Mouse (Mus musculus) liver, embryonic 15.5 days (tissue): Measurements from ENCODE around the gene E4f1. TPM values are rescaled to one million over a fixed set of nuclear protein-coding genes. Genes with fewer than 3 reads are reported as not detected.

Source experiments
- ATAC-seq: fragments of 200-750 bp; cut with Nextera tagmentation; 2 replicates; pipeline ENCODE4 v1.8.0; 2017; ENCODE audit warnings: moderate number of reproducible peaks, mild to moderate bottlenecking, moderate library complexity; ENCODE audit not compliant: insufficient read depth
- H3K27ac ChIP-seq: fragments of 300-500 bp; sonication (generic); replicated peaks from 2 replicates; pipeline ENCODE4 v1.5.1; 2015; ENCODE audit warnings: mild to moderate bottlenecking, inconsistent platforms
- H3K27me3 ChIP-seq: fragments of 300-500 bp; sonication (generic); 2 replicates; pipeline ENCODE4 v1.6.1; 2015; ENCODE audit warnings: mild to moderate bottlenecking, inconsistent platforms
- H3K36me3 ChIP-seq: fragments of 300-500 bp; sonication (generic); replicated peaks from 2 replicates; pipeline ENCODE4 v1.6.1; 2015; ENCODE audit warnings: moderate library complexity, mild to moderate bottlenecking, inconsistent platforms
- H3K4me1 ChIP-seq: fragments of 300-500 bp; sonication (generic); replicated peaks from 2 replicates; pipeline ENCODE4 v1.6.1; 2015; ENCODE audit warnings: inconsistent platforms
- H3K4me2 ChIP-seq: fragments of 300-500 bp; sonication (generic); 2 replicates; pipeline ENCODE4 v1.6.1; 2015; ENCODE audit warnings: moderate library complexity, mild to moderate bottlenecking, inconsistent platforms
- H3K4me3 ChIP-seq: fragments of 300-500 bp; sonication (generic); replicated peaks from 2 replicates; pipeline ENCODE4 v1.5.1; 2015; ENCODE audit warnings: mild to moderate bottlenecking, inconsistent platforms
- H3K9ac ChIP-seq: fragments of 300-500 bp; sonication (generic); 2 replicates; pipeline ENCODE4 v1.6.1; 2015; ENCODE audit warnings: moderate library complexity, mild to moderate bottlenecking, inconsistent platforms
- H3K9me3 ChIP-seq: fragments of 300-500 bp; sonication (generic); replicated peaks from 2 replicates; pipeline ENCODE4 v1.6.1; 2016; ENCODE audit warnings: inconsistent platforms
- WGBS: fragments of 180-500 bp; shearing (Covaris S2); methylation state at CpG from one replicate; pipeline ENCODE4 v1.1.7; 2015; ENCODE audit warnings: mixed read lengths; ENCODE audit not compliant: insufficient replicate concordance; 5-methylcytosine and 5-hydroxymethylcytosine counted together
- polyA plus RNA-seq: library from polyadenylated mRNA; unstranded; fragments of >200 nt; fragmentation: Nextera tagmentation; extraction: Ambion mirVana; gene quantifications from 2 replicates; pipeline ENCODE4 v1.2.1, GENCODE M21; 2015

Gene E4f1
- polyA plus RNA-seq, 1 experiment from 2014 or later: 11.5 TPM

DNA sequence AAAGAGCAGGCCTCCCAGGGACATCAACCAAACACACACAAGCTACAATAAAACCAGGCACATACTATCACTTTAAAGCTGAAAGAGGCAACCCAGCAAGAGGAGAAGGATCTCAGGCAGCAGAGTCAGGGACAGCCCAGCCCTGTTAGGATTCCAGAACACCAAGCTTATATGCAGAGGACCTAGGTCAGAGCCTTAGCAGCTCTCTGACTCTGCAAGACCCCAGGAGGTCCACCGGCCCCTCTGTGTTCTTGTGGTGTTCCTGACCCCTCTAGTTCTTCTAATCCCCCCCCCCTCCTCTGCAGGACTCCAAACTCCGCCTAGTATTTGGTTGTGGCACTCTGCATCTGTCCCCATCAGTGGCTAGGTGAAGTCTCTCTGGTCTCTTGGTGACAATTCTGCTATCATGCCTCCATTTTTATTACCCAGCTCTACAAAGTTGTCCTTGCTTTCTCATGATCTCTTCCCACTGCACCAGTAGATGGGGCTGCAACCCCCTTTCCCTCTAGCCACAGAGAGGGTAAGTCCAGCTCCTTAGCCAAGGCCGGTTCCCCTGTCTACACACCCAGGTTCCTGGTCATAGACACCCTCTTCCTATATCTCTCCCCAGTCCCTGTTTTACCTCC lies 10.2 kb upstream of the E4f1 start:
- WGBS: 36% methylated on average over 3 of the region's 3 CpGs
- Histone ChIP-seq H3K9ac (peak overlapping the region; percentile 21; the same call in 1 of the 2 replicates), H3K27ac (no peak overlapping the region; the same call in 1 of the 2 replicates)

DNA sequence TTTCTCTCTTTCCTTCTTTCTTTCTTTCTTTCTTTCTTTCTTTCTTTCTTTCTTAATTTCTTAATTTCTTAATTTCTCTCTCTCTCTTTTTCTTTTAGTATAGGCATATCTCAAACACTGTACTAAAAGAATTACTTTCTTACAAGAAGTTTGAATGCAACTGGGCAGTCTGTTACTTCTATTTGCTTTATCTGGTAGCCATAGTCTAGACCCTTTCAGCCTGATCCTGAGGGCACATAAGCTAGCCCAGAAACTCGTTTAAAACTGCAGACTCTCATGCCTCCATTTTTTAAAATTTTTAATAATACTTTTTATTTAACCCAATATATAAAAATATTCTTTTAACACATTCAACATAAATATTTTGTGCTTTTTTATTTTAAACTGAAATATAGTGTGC lies 9.3 kb upstream of the E4f1 start:
- H3K36me3 ChIP-seq: peaks cover 38% of the 10 kb centered on the region
- H3K27me3 ChIP-seq: peaks cover 3% of the 10 kb centered on the region; the same call in 1 of the 2 replicates
- no peak for ATAC-seq
- 15% methylated on average over 1 of the region's 1 CpGs for WGBS
- H3K4me1 ChIP-seq: peaks cover 32% of the 10 kb centered on the region
- H3K27ac ChIP-seq: peak overlapping the region; percentile 72; the same call in 1 of the 2 replicates
- peak overlapping the region; percentile 80 for H3K4me2 ChIP-seq
- H3K9ac ChIP-seq: no peak overlapping the region
- peak overlapping the region; percentile 93 for H3K4me3 ChIP-seq
- H3K9me3 ChIP-seq: no peaks in the 10 kb centered on the region

More for the DNA sequence above, 10.2 kb upstream of the E4f1 start:
- Histone ChIP-seq H3K36me3 (peaks cover 29% of the 10 kb centered on the region), H3K4me2 (0 out of 2 replicates have a peak overlapping the region, but pooled peaks have one; percentile 80), H3K9me3 (no peaks in the 10 kb centered on the region), H3K4me3 (no peak overlapping the region), H3K27me3 (peaks cover 12% of the 10 kb centered on the region), H3K4me1 (peaks cover 33% of the 10 kb centered on the region)
- ATAC-seq: no peak

GRCm38 (mm10) chr17:24478663-24479380 lies 8.7 kb upstream of the E4f1 start, which contains the start of gene Mlst8:
Gene Mlst8 (minus strand): TSS chr17:24479078.
- ATAC-seq: peak; percentile 94
- peak within 1 kb of the TSS; percentile 93 for H3K4me3 ChIP-seq
- H3K27me3 ChIP-seq: 0 out of 2 replicates have a peak, but pooled peaks cover 3% of the 10 kb centered on the region
- H3K4me2 ChIP-seq: peak within 1 kb of the TSS; percentile 80
- peak within 1 kb of the TSS; percentile 95 for H3K27ac ChIP-seq
- H3K9me3 ChIP-seq: no peaks in the 10 kb centered on the region
- peaks cover 35% of the 10 kb centered on the region for H3K4me1 ChIP-seq
- H3K36me3 ChIP-seq: peaks cover 44% of the 10 kb centered on the region
- under 1% methylated on average over 48 of the region's 48 CpGs for WGBS
- H3K9ac ChIP-seq: peak within 1 kb of the TSS; percentile 84

GRCm38 (mm10) chr17:24477985-24478600 lies 8.0 kb upstream of the E4f1 start:
- no peak for ATAC-seq
- Histone ChIP-seq H3K9ac (peak overlapping the region; percentile 84), H3K27ac (peak overlapping the region; percentile 95)

DNA sequence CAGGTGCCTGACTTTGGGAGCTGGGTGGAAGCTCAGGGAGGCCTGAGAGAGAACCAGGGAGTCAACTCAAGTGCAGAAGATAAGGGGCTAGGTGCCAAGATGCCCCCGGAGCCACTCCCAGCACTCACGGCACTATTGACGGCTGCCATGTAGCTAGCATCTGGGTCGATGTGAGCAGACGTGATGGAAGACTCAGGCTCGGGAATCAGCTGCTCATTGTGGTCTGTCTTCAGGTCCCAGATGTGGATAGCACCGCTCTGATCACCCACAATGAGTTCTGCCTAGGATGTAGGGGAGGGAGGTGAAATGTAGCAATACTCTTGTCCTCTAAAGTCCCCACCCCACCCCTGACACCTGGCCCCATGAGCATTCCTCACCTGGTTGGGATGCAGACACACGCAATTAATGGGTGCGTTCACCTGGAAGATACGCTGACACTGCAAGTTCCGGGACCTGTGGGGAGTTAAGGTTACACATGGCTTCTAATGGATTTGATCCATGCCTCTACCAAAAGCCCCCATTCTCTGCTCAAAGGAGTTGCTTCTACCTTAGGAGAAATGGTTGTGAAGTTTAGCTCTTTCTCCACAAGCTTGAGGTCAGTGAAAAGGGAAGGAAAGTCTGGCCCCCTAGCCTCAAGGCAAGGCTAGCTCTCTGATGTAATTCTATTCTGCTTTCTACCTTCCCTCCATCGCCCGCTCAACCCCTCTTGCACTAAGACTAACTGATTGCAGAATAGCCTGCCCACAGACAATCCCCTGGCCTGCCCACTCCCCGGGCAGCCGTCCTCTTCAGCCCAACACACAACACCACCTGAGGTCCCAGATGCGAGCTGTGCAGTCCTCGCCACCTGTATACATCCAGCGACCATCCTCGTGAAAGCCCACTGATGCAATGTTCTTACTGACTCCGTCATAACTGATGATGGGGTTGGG lies 7.2 kb upstream of the E4f1 start:
- no peaks in the 10 kb centered on the region for H3K9me3 ChIP-seq
- peak overlapping the region; percentile 80 for H3K4me2 ChIP-seq
- peak overlapping the region; percentile 84; the same call in 1 of the 2 replicates for H3K9ac ChIP-seq
- peaks cover 59% of the 10 kb centered on the region for H3K36me3 ChIP-seq
- H3K4me3 ChIP-seq: peak overlapping the region; percentile 93
- WGBS: 79% methylated on average over 20 of the region's 20 CpGs
- ATAC-seq: no peak
- H3K4me1 ChIP-seq: peaks cover 49% of the 10 kb centered on the region
- no peaks in the 10 kb centered on the region for H3K27me3 ChIP-seq
- H3K27ac ChIP-seq: peak overlapping the region; percentile 95

More at GRCm38 (mm10) chr17:24477985-24478600, 8.0 kb upstream of the E4f1 start:
- H3K4me1 ChIP-seq: peaks cover 41% of the 10 kb centered on the region
- peak overlapping the region; percentile 93 for H3K4me3 ChIP-seq
- H3K27me3 ChIP-seq: no peaks in the 10 kb centered on the region
- no peaks in the 10 kb centered on the region for H3K9me3 ChIP-seq
- peaks cover 51% of the 10 kb centered on the region for H3K36me3 ChIP-seq
- 45% methylated on average over 11 of the region's 11 CpGs for WGBS
- peak overlapping the region; percentile 80 for H3K4me2 ChIP-seq

GRCm38 (mm10) chr17:24476022-24476776 lies 6.1 kb upstream of the E4f1 start:
- H3K27me3 ChIP-seq: no peaks in the 10 kb centered on the region
- peaks cover 60% of the 10 kb centered on the region for H3K4me1 ChIP-seq
- H3K27ac ChIP-seq: 0 out of 2 replicates have a peak overlapping the region, but pooled peaks have one; percentile 95
- ATAC-seq: no peak
- 78% methylated on average over 10 of the region's 10 CpGs for WGBS
- no peak overlapping the region for H3K9ac ChIP-seq
- H3K9me3 ChIP-seq: no peaks in the 10 kb centered on the region
- 0 out of 2 replicates have a peak overlapping the region, but pooled peaks have one; percentile 93 for H3K4me3 ChIP-seq
- H3K4me2 ChIP-seq: no peak overlapping the region; the same call in 1 of the 2 replicates
- H3K36me3 ChIP-seq: peaks cover 67% of the 10 kb centered on the region

DNA sequence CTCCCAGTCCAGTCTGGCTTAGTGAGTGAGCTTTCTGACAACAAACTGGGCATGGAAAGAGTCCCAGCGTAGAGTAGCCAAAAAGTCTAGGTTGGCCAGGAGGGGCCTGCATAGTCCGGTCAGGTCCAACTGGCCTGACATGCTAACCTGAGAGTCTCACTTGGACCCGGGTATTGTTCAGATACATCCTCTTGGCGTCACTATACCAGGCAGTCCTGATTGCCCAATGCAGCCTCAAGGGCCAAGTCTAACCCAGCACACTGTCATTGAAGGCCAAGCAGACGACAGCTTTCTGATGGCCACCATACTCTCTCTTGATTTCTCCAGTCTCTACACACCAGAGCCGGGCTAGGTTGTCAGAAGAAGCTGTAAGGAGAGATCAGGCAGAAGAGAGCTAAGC lies 5.5 kb upstream of the E4f1 start:
- no peak overlapping the region for H3K27ac ChIP-seq
- 74% methylated on average over 6 of the region's 6 CpGs for WGBS
- H3K4me1 ChIP-seq: peaks cover 64% of the 10 kb centered on the region
- H3K4me2 ChIP-seq: no peak overlapping the region
- no peak overlapping the region for H3K4me3 ChIP-seq
- no peaks in the 10 kb centered on the region for H3K9me3 ChIP-seq
- peaks cover 67% of the 10 kb centered on the region for H3K36me3 ChIP-seq
- no peak overlapping the region for H3K9ac ChIP-seq
- H3K27me3 ChIP-seq: no peaks in the 10 kb centered on the region
- ATAC-seq: no peak

GRCm38 (mm10) chr17:24474557-24474956 lies 4.4 kb upstream of the E4f1 start:
- H3K4me1 ChIP-seq: peaks cover 57% of the 10 kb centered on the region
- no peak overlapping the region for H3K27ac ChIP-seq
- no peak overlapping the region for H3K4me2 ChIP-seq

DNA sequence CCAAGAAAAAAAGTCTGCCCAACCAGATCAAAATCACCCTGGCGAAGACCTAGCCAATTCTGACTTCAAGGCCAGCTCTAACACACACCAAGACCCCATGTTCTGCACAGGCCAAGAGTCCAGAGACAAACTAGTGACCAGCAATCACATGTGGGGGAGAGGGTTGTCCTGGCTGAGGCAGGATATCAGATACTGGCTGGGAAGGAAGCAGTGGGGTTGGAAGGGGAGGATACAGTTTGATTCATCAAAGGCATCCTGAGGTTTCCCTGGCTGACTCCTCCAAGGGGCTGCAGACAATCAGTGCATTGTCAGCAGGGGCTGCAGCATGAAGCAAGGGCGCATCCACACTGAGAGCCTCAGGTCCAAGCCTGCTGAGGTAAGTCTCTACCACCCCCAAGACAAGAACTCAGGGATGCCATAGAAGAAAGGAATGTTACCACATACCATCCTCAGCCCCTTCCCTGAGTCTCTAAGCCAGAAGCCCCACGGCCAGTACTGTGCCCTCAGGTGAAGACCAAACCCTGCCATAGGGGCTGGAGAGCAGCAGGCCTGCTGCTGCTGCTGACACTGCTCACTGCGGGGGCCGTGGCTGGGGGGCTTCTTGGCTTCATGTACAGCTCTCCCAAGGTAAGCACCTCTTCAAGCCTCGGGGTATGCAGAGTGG lies 3.6 kb upstream of the E4f1 start, which contains the start of gene Bricd5:
Gene Bricd5, plus strand, starts transcription at position 273 of the 664 bp plus-strand sequence.
- Histone ChIP-seq H3K27me3 (no peaks in the 10 kb centered on the region), H3K9me3 (no peaks in the 10 kb centered on the region), H3K4me2 (peak within 1 kb of the TSS; percentile 96), H3K4me3 (peak within 1 kb of the TSS; percentile 95), H3K4me1 (peaks cover 62% of the 10 kb centered on the region), H3K27ac (peak within 1 kb of the TSS; percentile 97; the same call in 1 of the 2 replicates), H3K9ac (peak within 1 kb of the TSS; percentile 96; the same call in 1 of the 2 replicates), H3K36me3 (peaks cover 67% of the 10 kb centered on the region)
- no peak for ATAC-seq
- WGBS: 76% methylated on average over 6 of the region's 6 CpGs

More at GRCm38 (mm10) chr17:24474557-24474956, 4.4 kb upstream of the E4f1 start:
- no peak overlapping the region for H3K9ac ChIP-seq
- H3K4me3 ChIP-seq: no peak overlapping the region
- peaks cover 67% of the 10 kb centered on the region for H3K36me3 ChIP-seq
- H3K9me3 ChIP-seq: no peaks in the 10 kb centered on the region
- WGBS: 67% methylated on average over 5 of the region's 5 CpGs
- H3K27me3 ChIP-seq: no peaks in the 10 kb centered on the region
- ATAC-seq: no peak
